Mouse (Mus musculus): ENCODE results near the gene Fkbp15. TPM values are rescaled to one million over a fixed set of nuclear protein-coding genes. Genes with fewer than 3 reads are reported as not detected.
A peak's percentile ranks its signal among the peaks of the same experiment; 100 is the strongest.

The Fkbp15 gene
- total RNA-seq, 1 experiment, result 20.7 TPM

GRCm38 (mm10) chr4:62344000-62344399 is 16.3 kb downstream of the Fkbp15 start:
- Histone ChIP-seq H3K27ac (ENCODE audit: insufficient read depth, low read depth, low read length, poor library complexity, severe bottlenecking) (no peak overlapping the region), H3K9ac (ENCODE audit: insufficient read depth, low read depth, low read length, poor library complexity, severe bottlenecking) (no peak overlapping the region), H3K4me1 (ENCODE audit: control insufficient read depth in 2 of 2, insufficient read depth in 2 of 2, low read length in 2 of 2, poor library complexity in 1 of 2) (no peaks in the 10 kb centered on the region), H3K4me3 (ENCODE audit: insufficient read depth in 1 of 2, low read depth in 1 of 2, low read length in 2 of 2, poor library complexity in 1 of 2, severe bottlenecking in 1 of 2) (no peak overlapping the region), H3K36me3 (ENCODE audit: control insufficient read depth, insufficient read depth, low read length, poor library complexity, severe bottlenecking) (no peaks in the 10 kb centered on the region; the same call in 1 of the 2 replicates), H3K9me3 (ENCODE audit: control insufficient read depth, insufficient read depth, low read depth, low read length) (no peaks in the 10 kb centered on the region)
- DNase-seq (ENCODE audit: low read depth, low spot score), result peak; percentile 13
- TF ChIP-seq HCFC1 (IDR thresholded peaks at IDR 0.05; ENCODE audit: borderline replicate concordance, insufficient read depth, low read length) (no peak), CHD2 (IDR thresholded peaks at IDR 0.05; ENCODE audit: low read depth, low read length) (no peak)
- in situ Hi-C loops (cut with MboI; ENCODE audit: low sequenced_read_pairs in 2 of 2, unreplicated experiment in 2 of 2), result no loop called here

GRCm38 (mm10) chr4:62338536-62338935 is 21.8 kb downstream of the Fkbp15 start:
- no peak overlapping the region for H3K27ac ChIP-seq (ENCODE audit: insufficient read depth, low read depth, low read length, poor library complexity, severe bottlenecking)
- in situ Hi-C loops (cut with MboI; ENCODE audit: low sequenced_read_pairs in 2 of 2, unreplicated experiment in 2 of 2), result no loop called here
- TF ChIP-seq ZNF384 (IDR thresholded peaks at IDR 0.05; ENCODE audit: low read depth, low read length), result no peak

GRCm38 (mm10) chr4:62331977-62332376 is 28.4 kb downstream of the Fkbp15 start:
- H3K9me3 ChIP-seq (ENCODE audit: control insufficient read depth, insufficient read depth, low read depth, low read length), result no peaks in the 10 kb centered on the region
- no peaks in the 10 kb centered on the region; the same call in 1 of the 2 replicates for H3K36me3 ChIP-seq (ENCODE audit: control insufficient read depth, insufficient read depth, low read length, poor library complexity, severe bottlenecking)
- in situ Hi-C loops (cut with MboI; ENCODE audit: low sequenced_read_pairs in 2 of 2, unreplicated experiment in 2 of 2), result no loop called here
- TF ChIP-seq MAFK (IDR thresholded peaks at IDR 0.05; ENCODE audit: insufficient read depth, low read depth, low read length), result no peak
- no peaks in the 10 kb centered on the region for H3K4me1 ChIP-seq (ENCODE audit: control insufficient read depth in 2 of 2, insufficient read depth in 2 of 2, low read length in 2 of 2, poor library complexity in 1 of 2)
- DNase-seq (ENCODE audit: low read depth, low spot score), result no peak
- H3K9ac ChIP-seq (ENCODE audit: insufficient read depth, low read depth, low read length, poor library complexity, severe bottlenecking), result no peak overlapping the region
- no peak overlapping the region for H3K4me3 ChIP-seq (ENCODE audit: insufficient read depth in 1 of 2, low read depth in 1 of 2, low read length in 2 of 2, poor library complexity in 1 of 2, severe bottlenecking in 1 of 2)
- H3K27ac ChIP-seq (ENCODE audit: insufficient read depth, low read depth, low read length, poor library complexity, severe bottlenecking), result no peak overlapping the region

More at GRCm38 (mm10) chr4:62338536-62338935, 21.8 kb downstream of the Fkbp15 start:
- DNase-seq (ENCODE audit: low read depth, low spot score), result no peak
- Histone ChIP-seq H3K36me3 (ENCODE audit: control insufficient read depth, insufficient read depth, low read length, poor library complexity, severe bottlenecking) (no peaks in the 10 kb centered on the region; the same call in 1 of the 2 replicates), H3K9ac (ENCODE audit: insufficient read depth, low read depth, low read length, poor library complexity, severe bottlenecking) (no peak overlapping the region), H3K9me3 (ENCODE audit: control insufficient read depth, insufficient read depth, low read depth, low read length) (no peaks in the 10 kb centered on the region), H3K4me1 (ENCODE audit: control insufficient read depth in 2 of 2, insufficient read depth in 2 of 2, low read length in 2 of 2, poor library complexity in 1 of 2) (no peaks in the 10 kb centered on the region), H3K4me3 (ENCODE audit: insufficient read depth in 1 of 2, low read depth in 1 of 2, low read length in 2 of 2, poor library complexity in 1 of 2, severe bottlenecking in 1 of 2) (no peak overlapping the region)

GRCm38 (mm10) chr4:62328941-62329660 is 31.2 kb downstream of the Fkbp15 start:
- no peak overlapping the region for H3K27ac ChIP-seq (ENCODE audit: insufficient read depth, low read depth, low read length, poor library complexity, severe bottlenecking)
- TF ChIP-seq ZC3H11A (IDR thresholded peaks at IDR 0.05; ENCODE audit: borderline replicate concordance, low read depth, low read length) (no peak), MAFK (IDR thresholded peaks at IDR 0.05; ENCODE audit: insufficient read depth, low read depth, low read length) (no peak), CHD2 (IDR thresholded peaks at IDR 0.05; ENCODE audit: low read depth, low read length) (no peak), HCFC1 (IDR thresholded peaks at IDR 0.05; ENCODE audit: borderline replicate concordance, insufficient read depth, low read length) (no peak), ZNF384 (IDR thresholded peaks at IDR 0.05; ENCODE audit: low read depth, low read length) (no peak)
- no peaks in the 10 kb centered on the region for H3K4me1 ChIP-seq (ENCODE audit: control insufficient read depth in 2 of 2, insufficient read depth in 2 of 2, low read length in 2 of 2, poor library complexity in 1 of 2)
- H3K36me3 ChIP-seq (ENCODE audit: control insufficient read depth, insufficient read depth, low read length, poor library complexity, severe bottlenecking), result peaks cover 2% of the 10 kb centered on the region
- in situ Hi-C loops (cut with MboI; ENCODE audit: low sequenced_read_pairs in 2 of 2, unreplicated experiment in 2 of 2), result no loop called here
- no peak overlapping the region for H3K9ac ChIP-seq (ENCODE audit: insufficient read depth, low read depth, low read length, poor library complexity, severe bottlenecking)
- no peak for DNase-seq (ENCODE audit: low read depth, low spot score)
- no peaks in the 10 kb centered on the region for H3K9me3 ChIP-seq (ENCODE audit: control insufficient read depth, insufficient read depth, low read depth, low read length)
- no peak overlapping the region for H3K4me3 ChIP-seq (ENCODE audit: insufficient read depth in 1 of 2, low read depth in 1 of 2, low read length in 2 of 2, poor library complexity in 1 of 2, severe bottlenecking in 1 of 2)

- in situ Hi-C loops (cut with MboI; ENCODE audit: low sequenced_read_pairs in 2 of 2, unreplicated experiment in 2 of 2), result no loop called here
- TF ChIP-seq HCFC1 (IDR thresholded peaks at IDR 0.05; ENCODE audit: borderline replicate concordance, insufficient read depth, low read length), result no peak
- no peak for TF ChIP-seq ZC3H11A (IDR thresholded peaks at IDR 0.05; ENCODE audit: borderline replicate concordance, low read depth, low read length)
- no peak for TF ChIP-seq CHD2 (IDR thresholded peaks at IDR 0.05; ENCODE audit: low read depth, low read length)
- no peak for TF ChIP-seq MAFK (IDR thresholded peaks at IDR 0.05; ENCODE audit: insufficient read depth, low read depth, low read length)
- no peak for TF ChIP-seq ZNF384 (IDR thresholded peaks at IDR 0.05; ENCODE audit: low read depth, low read length)
- Histone ChIP-seq H3K9me3 (ENCODE audit: control insufficient read depth, insufficient read depth, low read depth, low read length) (no peaks in the 10 kb centered on the region), H3K9ac (ENCODE audit: insufficient read depth, low read depth, low read length, poor library complexity, severe bottlenecking) (no peak overlapping the region), H3K27ac (ENCODE audit: insufficient read depth, low read depth, low read length, poor library complexity, severe bottlenecking) (no peak overlapping the region), H3K36me3 (ENCODE audit: control insufficient read depth, insufficient read depth, low read length, poor library complexity, severe bottlenecking) (peaks cover 7% of the 10 kb centered on the region), H3K4me1 (ENCODE audit: control insufficient read depth in 2 of 2, insufficient read depth in 2 of 2, low read length in 2 of 2, poor library complexity in 1 of 2) (no peaks in the 10 kb centered on the region), H3K4me3 (ENCODE audit: insufficient read depth in 1 of 2, low read depth in 1 of 2, low read length in 2 of 2, poor library complexity in 1 of 2, severe bottlenecking in 1 of 2) (no peak overlapping the region)
- no peak for DNase-seq (ENCODE audit: low read depth, low spot score)
Measured at GRCm38 (mm10) chr4:62326111-62326510, 34.2 kb downstream of the Fkbp15 start.
